Mouse (Mus musculus) brain, embryonic 14.5 days (tissue): Measurements from ENCODE around the gene Dctn2.

ENCODE experiments used
- CTCF ChIP-seq: fragments of 200-500 bp; IDR thresholded peaks from 2 replicates; pipeline ENCODE4 v1.5.1; 2012; ENCODE audit warnings: inconsistent platforms, mild to moderate bottlenecking, moderate library complexity, borderline replicate concordance; ENCODE audit not compliant: insufficient read depth, insufficient read length; ENCODE audit errors: extremely low read depth
- POLR2A ChIP-seq: fragments of 200-500 bp; IDR thresholded peaks from 2 replicates; pipeline ENCODE4 v1.6.1; 2012; ENCODE audit warnings: mild to moderate bottlenecking, inconsistent platforms, borderline replicate concordance; ENCODE audit not compliant: poor library complexity, insufficient read depth, insufficient read length, severe bottlenecking; ENCODE audit errors: extremely low read depth

DNA sequence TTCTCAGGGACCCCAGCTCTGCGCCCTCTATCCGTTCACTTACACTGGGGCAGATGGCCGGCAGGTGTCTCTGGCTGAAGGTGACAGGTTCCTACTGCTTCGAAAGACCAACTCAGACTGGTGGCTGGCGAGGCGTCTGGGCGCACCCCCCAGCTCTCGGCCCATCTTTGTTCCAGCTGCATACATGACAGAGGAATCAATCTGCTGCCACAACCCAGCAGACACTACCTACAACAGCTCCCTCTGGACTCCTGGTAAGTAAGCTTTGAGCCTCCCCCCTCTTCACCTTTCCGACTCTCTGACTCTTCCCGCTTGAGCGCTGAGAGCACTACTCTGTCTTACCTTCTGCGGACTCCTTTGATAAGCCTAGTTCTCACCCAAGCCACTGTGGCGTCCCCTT is 56.0 kb downstream of the Dctn2 start:
- TF ChIP-seq POLR2A (no peak), CTCF (no peak)
